Mouse (Mus musculus): Measurements from ENCODE around the gene Elf2. TPM values are rescaled to one million over a fixed set of nuclear protein-coding genes. Genes with fewer than 3 reads are reported as not detected.

Gene Elf2
- polyA plus RNA-seq, 1 experiment = 21.2 TPM

DNA sequence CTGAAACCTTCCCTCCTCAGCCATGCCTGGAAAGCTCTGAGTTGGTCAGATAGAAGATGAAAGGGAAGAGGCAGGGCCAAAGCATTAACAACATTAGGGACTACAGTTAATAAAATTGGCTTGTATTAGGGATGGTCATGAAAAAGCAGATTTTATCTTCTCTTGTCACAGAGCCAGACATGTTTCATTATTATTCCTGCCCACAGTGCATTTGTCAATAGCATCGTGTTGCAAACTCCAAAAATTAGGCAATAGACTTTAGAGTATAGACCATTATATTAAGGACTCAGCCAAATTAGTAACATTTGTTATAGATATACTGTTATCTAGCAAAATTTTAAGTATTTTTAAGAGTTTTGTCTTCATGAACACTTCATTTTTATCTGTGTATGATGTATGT is 43.7 kb downstream of the Elf2 start:
- TF ChIP-seq POLR2A (IDR thresholded peaks at IDR 0.05; ENCODE audit: low read depth, low read length) = no peak
- no peak for TF ChIP-seq CTCF (IDR thresholded peaks at IDR 0.05; ENCODE audit: extremely low read depth, insufficient read length, insufficient replicate concordance, low read depth, low read length)
- H3K27me3 ChIP-seq (ENCODE audit: control insufficient read depth, insufficient read depth, low read length) = no peaks in the 10 kb centered on the region
- no peak overlapping the region for H3K27ac ChIP-seq (ENCODE audit: insufficient read depth, low read depth, low read length)
- peaks cover 7% of the 10 kb centered on the region; the same call in 1 of the 2 replicates for H3K36me3 ChIP-seq (ENCODE audit: control insufficient read depth, insufficient read depth, low read length)
- H3K4me3 ChIP-seq (ENCODE audit: low read depth, low read length) = no peak overlapping the region
- 62% methylated on average over 1 of the region's 1 CpGs for WGBS
- no peaks in the 10 kb centered on the region for H3K4me1 ChIP-seq (ENCODE audit: control insufficient read depth, insufficient read depth, insufficient read length, low read length)

DNA sequence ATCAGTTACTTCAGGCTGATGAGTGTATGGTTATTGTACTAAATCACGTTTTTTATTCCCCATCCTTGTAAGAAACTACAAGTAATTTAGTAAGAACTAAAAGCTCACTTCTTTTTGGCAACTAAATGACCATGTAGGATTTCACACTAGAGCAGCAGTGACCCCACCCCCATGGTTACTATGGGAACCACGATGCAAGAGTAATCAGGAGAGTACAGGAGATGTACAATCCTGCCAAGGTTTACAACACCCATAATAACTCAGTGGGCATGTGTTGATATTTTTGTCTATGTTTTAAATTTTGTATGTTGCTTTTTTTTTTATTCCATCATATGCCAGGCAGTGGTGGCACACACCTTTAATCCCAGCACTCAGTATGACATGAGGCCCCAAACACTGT is 45.2 kb downstream of the Elf2 start:
- no peak for TF ChIP-seq CTCF (IDR thresholded peaks at IDR 0.05; ENCODE audit: extremely low read depth, insufficient read length, insufficient replicate concordance, low read depth, low read length)
- no peak for TF ChIP-seq POLR2A (IDR thresholded peaks at IDR 0.05; ENCODE audit: low read depth, low read length)
- WGBS = 58% methylated on average over 2 of the region's 2 CpGs

DNA sequence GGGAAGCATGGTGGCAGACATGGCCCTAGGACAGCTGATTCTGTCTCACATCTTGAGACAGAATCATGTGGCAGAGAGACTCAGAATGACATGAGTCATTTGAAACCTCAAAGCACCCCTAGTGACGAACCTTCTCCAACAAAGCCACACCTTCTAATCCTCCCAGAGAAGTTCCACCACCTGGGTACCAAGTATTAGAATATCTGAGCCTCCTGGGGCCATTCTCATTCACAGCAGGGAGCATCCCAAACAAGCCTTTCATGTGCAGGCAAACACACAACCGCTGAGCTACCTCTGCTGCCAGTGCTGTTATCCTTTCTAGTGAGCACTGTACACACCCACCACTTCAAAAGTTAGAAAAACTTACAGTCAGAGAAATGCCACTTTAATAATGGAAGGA is 46.2 kb downstream of the Elf2 start:
- H3K4me1 ChIP-seq (ENCODE audit: control insufficient read depth, insufficient read depth, insufficient read length, low read length) = no peaks in the 10 kb centered on the region
- H3K4me3 ChIP-seq (ENCODE audit: low read depth, low read length) = no peak overlapping the region
- WGBS = 69% methylated on average over 2 of the region's 2 CpGs
- no peaks in the 10 kb centered on the region for H3K27me3 ChIP-seq (ENCODE audit: control insufficient read depth, insufficient read depth, low read length)
- no peak overlapping the region for H3K27ac ChIP-seq (ENCODE audit: insufficient read depth, low read depth, low read length)
- peaks cover 4% of the 10 kb centered on the region; the same call in 1 of the 2 replicates for H3K36me3 ChIP-seq (ENCODE audit: control insufficient read depth, insufficient read depth, low read length)
- no peak for TF ChIP-seq CTCF (IDR thresholded peaks at IDR 0.05; ENCODE audit: extremely low read depth, insufficient read length, insufficient replicate concordance, low read depth, low read length)
- no peak for TF ChIP-seq POLR2A (IDR thresholded peaks at IDR 0.05; ENCODE audit: low read depth, low read length)

More for the DNA sequence above, 45.2 kb downstream of the Elf2 start:
- no peaks in the 10 kb centered on the region for H3K27me3 ChIP-seq (ENCODE audit: control insufficient read depth, insufficient read depth, low read length)
- H3K36me3 ChIP-seq (ENCODE audit: control insufficient read depth, insufficient read depth, low read length) = peaks cover 6% of the 10 kb centered on the region; the same call in 1 of the 2 replicates
- no peak overlapping the region for H3K27ac ChIP-seq (ENCODE audit: insufficient read depth, low read depth, low read length)
- no peaks in the 10 kb centered on the region for H3K4me1 ChIP-seq (ENCODE audit: control insufficient read depth, insufficient read depth, insufficient read length, low read length)
- no peak overlapping the region for H3K4me3 ChIP-seq (ENCODE audit: low read depth, low read length)

DNA sequence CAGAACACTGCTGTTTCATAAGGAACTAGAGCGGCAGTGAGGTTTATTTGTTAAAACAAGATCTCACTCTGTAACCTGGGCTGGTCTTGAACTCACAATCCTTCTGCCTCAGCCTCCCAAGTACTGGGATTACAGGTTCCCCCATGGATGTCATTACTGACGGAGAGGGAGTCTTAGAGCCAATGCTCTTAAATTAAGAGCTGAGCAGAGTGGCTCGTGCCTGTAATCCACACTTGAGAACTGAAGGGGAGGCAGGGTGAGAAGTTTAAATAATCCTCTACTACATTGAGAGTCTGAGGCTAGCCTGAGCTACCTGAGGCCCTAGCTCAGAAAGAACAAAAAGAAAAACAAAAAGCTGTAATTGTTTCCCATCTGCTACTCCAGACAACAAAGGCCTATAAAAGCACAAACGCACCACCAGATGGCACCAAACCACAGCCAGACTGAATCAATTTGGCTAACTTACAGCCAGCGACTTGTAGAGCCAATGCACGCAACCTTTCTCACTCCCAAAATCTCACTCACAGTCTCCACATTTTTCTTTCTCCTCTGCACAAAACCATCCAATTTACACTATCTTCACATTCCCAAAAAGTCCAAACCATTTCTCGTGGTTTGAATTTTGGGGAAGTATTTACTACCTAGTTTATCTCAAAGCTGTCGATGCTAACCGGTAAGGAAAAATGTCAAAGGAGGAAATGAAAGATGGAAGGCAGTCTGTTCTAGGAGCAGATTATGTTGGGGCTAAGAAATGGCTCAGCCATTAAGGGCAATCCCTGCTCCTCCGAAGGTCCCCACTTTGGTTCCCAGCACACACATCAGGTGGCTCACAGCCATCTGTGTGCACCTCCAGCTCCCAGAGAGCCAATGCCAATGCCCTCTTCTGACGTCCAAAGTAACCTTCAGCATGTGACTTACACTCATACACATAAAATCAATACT is 51.3 kb downstream of the Elf2 start:
- 46% methylated on average over 11 of the region's 11 CpGs for WGBS
- no peaks in the 10 kb centered on the region for H3K27me3 ChIP-seq (ENCODE audit: control insufficient read depth, insufficient read depth, low read length)
- TF ChIP-seq CTCF (IDR thresholded peaks at IDR 0.05; ENCODE audit: extremely low read depth, insufficient read length, insufficient replicate concordance, low read depth, low read length) = peak; percentile 57; the same call in 1 of the 2 replicates
- no peak for TF ChIP-seq POLR2A (IDR thresholded peaks at IDR 0.05; ENCODE audit: low read depth, low read length)
- no peak overlapping the region for H3K4me3 ChIP-seq (ENCODE audit: low read depth, low read length)
- H3K4me1 ChIP-seq (ENCODE audit: control insufficient read depth, insufficient read depth, insufficient read length, low read length) = no peaks in the 10 kb centered on the region
- H3K36me3 ChIP-seq (ENCODE audit: control insufficient read depth, insufficient read depth, low read length) = peaks cover 8% of the 10 kb centered on the region; the same call in 1 of the 2 replicates
- H3K27ac ChIP-seq (ENCODE audit: insufficient read depth, low read depth, low read length) = no peak overlapping the region

DNA sequence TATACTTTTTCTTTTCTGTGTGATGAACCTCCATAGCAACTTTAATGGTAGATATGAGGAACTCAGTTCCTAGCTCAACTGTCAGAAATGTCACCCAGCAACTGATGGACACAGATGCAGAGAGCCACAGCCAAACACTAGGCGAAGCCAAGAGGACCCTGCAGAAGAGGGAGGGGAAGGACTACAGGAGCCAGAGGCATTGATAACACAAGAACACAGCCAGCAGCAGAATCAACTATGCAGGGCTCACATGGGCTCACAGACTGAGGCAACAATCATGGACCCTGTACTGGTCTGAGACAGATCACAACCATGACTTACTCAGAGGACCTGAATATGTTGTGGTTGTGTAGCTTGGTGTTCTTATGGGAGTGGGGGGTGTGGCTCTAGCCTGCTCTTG is 56.1 kb downstream of the Elf2 start:
- Histone ChIP-seq H3K27ac (ENCODE audit: insufficient read depth, low read depth, low read length) (no peak overlapping the region), H3K4me1 (ENCODE audit: control insufficient read depth, insufficient read depth, insufficient read length, low read length) (no peaks in the 10 kb centered on the region), H3K4me3 (ENCODE audit: low read depth, low read length) (no peak overlapping the region), H3K36me3 (ENCODE audit: control insufficient read depth, insufficient read depth, low read length) (peaks cover 8% of the 10 kb centered on the region; the same call in 1 of the 2 replicates), H3K27me3 (ENCODE audit: control insufficient read depth, insufficient read depth, low read length) (no peaks in the 10 kb centered on the region)
- TF ChIP-seq POLR2A (IDR thresholded peaks at IDR 0.05; ENCODE audit: low read depth, low read length) (no peak), CTCF (IDR thresholded peaks at IDR 0.05; ENCODE audit: extremely low read depth, insufficient read length, insufficient replicate concordance, low read depth, low read length) (no peak)
- 82% methylated on average over 1 of the region's 1 CpGs for WGBS

DNA sequence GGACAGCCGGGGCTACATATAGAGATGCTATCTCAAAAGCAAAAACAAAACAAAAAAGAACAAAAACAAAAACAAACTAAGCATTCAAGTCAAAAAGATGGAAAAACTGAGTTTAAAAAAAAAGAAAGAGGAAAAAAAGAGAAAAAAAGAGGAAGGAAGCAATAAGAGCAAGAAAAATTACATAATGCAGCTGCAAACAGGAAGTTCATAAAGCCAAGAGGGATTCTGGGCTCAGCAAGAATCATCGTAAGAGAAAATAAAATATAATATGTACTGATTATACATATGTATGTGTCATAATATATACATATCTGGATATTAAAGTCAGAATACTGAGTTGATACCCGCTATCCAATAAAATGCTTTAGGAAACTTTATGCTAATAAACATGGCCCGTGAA is 58.7 kb downstream of the Elf2 start:
- WGBS = 94% methylated on average over 4 of the region's 4 CpGs

DNA sequence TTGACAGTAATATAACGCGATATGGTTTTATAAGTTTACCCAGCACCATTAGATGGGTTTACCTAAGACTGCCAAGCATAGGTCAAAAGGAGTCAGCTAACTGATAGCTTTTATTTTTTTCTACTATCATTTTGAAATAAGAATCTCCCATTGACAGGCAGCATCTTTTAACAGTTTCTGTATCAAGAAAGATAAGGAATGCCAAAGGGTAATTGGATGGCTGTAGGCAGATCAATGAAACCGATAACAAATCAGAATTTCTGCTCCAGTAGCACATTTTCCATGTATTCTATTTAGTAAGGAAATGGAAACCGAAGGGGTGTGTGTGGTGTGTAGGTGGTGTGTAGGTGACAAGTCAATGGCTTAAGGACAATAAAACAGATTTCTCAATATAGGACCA is 62.0 kb downstream of the Elf2 start:
- no peak overlapping the region for H3K27ac ChIP-seq (ENCODE audit: insufficient read depth, low read depth, low read length)
- no peaks in the 10 kb centered on the region for H3K27me3 ChIP-seq (ENCODE audit: control insufficient read depth, insufficient read depth, low read length)
- no peak overlapping the region for H3K4me3 ChIP-seq (ENCODE audit: low read depth, low read length)
- H3K4me1 ChIP-seq (ENCODE audit: control insufficient read depth, insufficient read depth, insufficient read length, low read length) = peaks cover 2% of the 10 kb centered on the region; the same call in 1 of the 2 replicates
- H3K36me3 ChIP-seq (ENCODE audit: control insufficient read depth, insufficient read depth, low read length) = no peaks in the 10 kb centered on the region
- no peak for TF ChIP-seq POLR2A (IDR thresholded peaks at IDR 0.05; ENCODE audit: low read depth, low read length)
- TF ChIP-seq CTCF (IDR thresholded peaks at IDR 0.05; ENCODE audit: extremely low read depth, insufficient read length, insufficient replicate concordance, low read depth, low read length) = no peak
- WGBS = 31% methylated on average over 4 of the region's 4 CpGs

More for the DNA sequence above, 58.7 kb downstream of the Elf2 start:
- Histone ChIP-seq H3K27ac (ENCODE audit: insufficient read depth, low read depth, low read length) (no peak overlapping the region), H3K4me3 (ENCODE audit: low read depth, low read length) (no peak overlapping the region), H3K36me3 (ENCODE audit: control insufficient read depth, insufficient read depth, low read length) (peaks cover 8% of the 10 kb centered on the region; the same call in 1 of the 2 replicates), H3K4me1 (ENCODE audit: control insufficient read depth, insufficient read depth, insufficient read length, low read length) (no peaks in the 10 kb centered on the region), H3K27me3 (ENCODE audit: control insufficient read depth, insufficient read depth, low read length) (no peaks in the 10 kb centered on the region)
- TF ChIP-seq CTCF (IDR thresholded peaks at IDR 0.05; ENCODE audit: extremely low read depth, insufficient read length, insufficient replicate concordance, low read depth, low read length) = no peak
- TF ChIP-seq POLR2A (IDR thresholded peaks at IDR 0.05; ENCODE audit: low read depth, low read length) = no peak
